Mouse (Mus musculus) erythroblast, embryonic 14.5 days (primary cell): ENCODE measurements around the gene Rad9b.

Source experiments
- GATA1 ChIP-seq: IDR thresholded peaks from 2 replicates; pipeline ENCODE4 v1.6.1; 2012; ENCODE audit warnings: low read length, inconsistent platforms, mixed read lengths
- TAL1 ChIP-seq: IDR thresholded peaks from 3 replicates; pipeline ENCODE4 v1.6.1; 2012; ENCODE audit warnings: low read length, inconsistent platforms, mixed read lengths

DNA sequence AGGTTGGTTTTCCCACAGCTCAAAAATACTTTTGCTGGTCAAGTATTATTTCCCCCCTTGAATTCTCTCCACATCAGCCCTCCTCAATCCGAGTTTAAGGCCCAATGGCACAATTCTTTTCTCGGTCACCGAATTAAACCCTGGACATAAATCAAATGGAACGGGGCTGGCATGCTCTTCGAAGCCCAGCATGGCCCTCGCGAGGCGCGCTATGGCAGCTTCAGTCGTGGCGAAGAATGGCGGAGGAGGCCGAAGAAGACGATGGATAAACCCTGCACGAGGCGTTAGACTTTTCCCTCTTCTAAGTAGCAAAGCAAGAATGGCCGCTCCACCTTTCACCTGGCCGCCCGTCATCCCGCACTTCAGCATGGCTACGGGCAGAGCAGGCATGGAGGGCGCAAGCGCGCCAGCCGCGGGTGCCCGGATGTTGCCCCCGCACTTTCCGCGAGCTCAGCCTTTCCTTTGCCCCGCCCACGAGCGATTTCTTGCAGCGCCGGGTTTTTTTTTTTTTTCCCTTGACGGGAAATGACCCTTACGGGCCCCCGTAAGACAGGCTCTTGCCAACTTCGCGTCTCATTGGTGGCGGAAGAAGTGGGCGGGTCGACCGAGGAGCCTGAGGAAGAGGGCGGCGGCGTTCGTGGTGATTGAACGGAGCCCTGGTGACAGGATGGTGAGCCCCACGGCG is at the start of gene Rad9b, which contains the start of gene Vps29:
- no peak for TF ChIP-seq GATA1
- no peak for TF ChIP-seq TAL1
